Mouse (Mus musculus) MEL (cell line): Measurements from ENCODE around the gene Reep6.

Experiments used
- CTCF ChIP-seq, 3 experiments: IDR thresholded peaks in 2 of 3; conservative IDR thresholded peaks in 1 of 3; 2 replicates each; pipeline ENCODE4 v1.5.1; 2011 to 2012; ENCODE audit warnings: low read length in 3 of 3, low read depth in 2 of 3, mild to moderate bottlenecking in 2 of 3, improper control_type of control experiment in 1 of 3, inconsistent platforms in 1 of 3, mixed read lengths in 1 of 3, moderate library complexity in 1 of 3; ENCODE audit not compliant: control insufficient read depth in 1 of 3, insufficient read depth in 1 of 3, poor library complexity in 1 of 3, severe bottlenecking in 1 of 3
- E2F4 ChIP-seq: IDR thresholded peaks from 2 replicates; pipeline ENCODE4 v1.6.1; 2011; ENCODE audit warnings: low read depth, low read length, improper control_type of control experiment, borderline replicate concordance
- EP300 ChIP-seq, 2 experiments: IDR thresholded peaks; 2 replicates each; pipeline ENCODE4 v1.6.1; 2011; ENCODE audit warnings: improper control_type of control experiment in 2 of 2, low read length in 2 of 2, low read depth in 1 of 2, mild to moderate bottlenecking in 1 of 2
- ETS1 ChIP-seq: IDR thresholded peaks from 2 replicates; pipeline ENCODE4 v1.6.1; 2012; ENCODE audit warnings: low read depth, mild to moderate bottlenecking, inconsistent platforms, low read length, improper control_type of control experiment, moderate library complexity
- MXI1 ChIP-seq: IDR thresholded peaks from 2 replicates; pipeline ENCODE4 v1.6.1; 2011; ENCODE audit warnings: mild to moderate bottlenecking, low read depth, low read length, improper control_type of control experiment
- POLR2A ChIP-seq, 2 experiments: IDR thresholded peaks; 2 replicates each; pipeline ENCODE4 v1.6.1; 2011 to 2012; ENCODE audit warnings: low read length in 2 of 2, mild to moderate bottlenecking in 2 of 2, control low read depth in 1 of 2, improper control_type of control experiment in 1 of 2, low read depth in 1 of 2, moderate library complexity in 1 of 2; ENCODE audit not compliant: control insufficient read depth in 1 of 2, insufficient read depth in 1 of 2, poor library complexity in 1 of 2
- TCF12 ChIP-seq: IDR thresholded peaks from 2 replicates; pipeline ENCODE4 v1.6.1; 2014; ENCODE audit warnings: low read depth, mild to moderate bottlenecking, inconsistent platforms, low read length, improper control_type of control experiment, moderate library complexity
- USF2 ChIP-seq, 2 experiments: IDR thresholded peaks; 2 replicates each; pipeline ENCODE4 v1.6.1; 2011 to 2012; ENCODE audit warnings: improper control_type of control experiment in 2 of 2, low read length in 2 of 2, borderline replicate concordance in 1 of 2, inconsistent platforms in 1 of 2, low read depth in 1 of 2, mild to moderate bottlenecking in 1 of 2; ENCODE audit not compliant: insufficient read depth in 1 of 2

GRCm38 (mm10) chr10:80304458-80304857, 25.3 kb upstream of the Reep6 start:
- no peak for TF ChIP-seq EP300 (IDR thresholded peaks at IDR 0.05; ENCODE audit: low read depth in 1 of 2, low read length in 2 of 2)
- no peak for TF ChIP-seq TCF12
- no peak for TF ChIP-seq CTCF (IDR thresholded peaks at IDR 0.05 in 2 of 3, conservative IDR thresholded peaks at IDR 0.05 in 1 of 3; ENCODE audit: control insufficient read depth in 1 of 3, insufficient read depth in 1 of 3, low read depth in 2 of 3, low read length in 3 of 3, poor library complexity in 1 of 3, severe bottlenecking in 1 of 3)
- 0 out of 2 replicates have a peak, but pooled peaks have one; percentile 21 for TF ChIP-seq MXI1
- no peak for TF ChIP-seq ETS1
- TF ChIP-seq E2F4 = no peak
- TF ChIP-seq POLR2A (IDR thresholded peaks at IDR 0.05; ENCODE audit: control insufficient read depth in 1 of 2, insufficient read depth in 1 of 2, low read depth in 1 of 2, low read length in 2 of 2, poor library complexity in 1 of 2) = no peak
- no peak for TF ChIP-seq USF2 (IDR thresholded peaks at IDR 0.05; ENCODE audit: borderline replicate concordance in 1 of 2, insufficient read depth in 1 of 2, low read depth in 1 of 2, low read length in 2 of 2)
